Mouse (Mus musculus) CH12.LX (cell line): ENCODE measurements around the gene Gm45213. TPM values are rescaled to one million over a fixed set of nuclear protein-coding genes. Genes with fewer than 3 reads are reported as not detected.
A peak's percentile ranks its signal among the peaks of the same experiment; 100 is the strongest.

Experiments used
- DNase-seq: peaks from one replicate; pipeline ENCODE4 v3.0.0-alpha.2; 2013; ENCODE audit errors: extremely low read depth
- H3K27ac ChIP-seq: 2 replicates; pipeline ENCODE4 v1.5.1; 2012; ENCODE audit warnings: low read depth, mild to moderate bottlenecking, control low read depth, moderate library complexity; ENCODE audit not compliant: insufficient read depth
- H3K27me3 ChIP-seq: replicated peaks from 2 replicates; pipeline ENCODE3; 2012; ENCODE audit warnings: inconsistent platforms
- H3K36me3 ChIP-seq, 2 experiments: replicated peaks in 1 of 2; 2 replicates each; pipeline versions ENCODE3 to v1.6.1; 2012; ENCODE audit warnings: inconsistent platforms in 1 of 2, low read length in 1 of 2, mild to moderate bottlenecking in 1 of 2, mixed read lengths in 1 of 2, moderate library complexity in 1 of 2; ENCODE audit not compliant: control insufficient read depth in 1 of 2, insufficient read depth in 1 of 2
- H3K4me1 ChIP-seq, 2 experiments: 2 replicates each; pipeline ENCODE4 v1.6.1; 2012; ENCODE audit warnings: inconsistent platforms in 1 of 2, moderate library complexity in 1 of 2; ENCODE audit not compliant: insufficient read depth in 2 of 2, control insufficient read depth in 1 of 2
- H3K4me2 ChIP-seq: 2 replicates; pipeline ENCODE4 v1.6.1; 2012; ENCODE audit warnings: low read depth, mild to moderate bottlenecking, control low read depth; ENCODE audit not compliant: poor library complexity, insufficient read depth, severe bottlenecking
- H3K4me3 ChIP-seq, 3 experiments: fragments of 150-350 bp in 1 of 3; sonication (generic) in 1 of 3; replicated peaks in 1 of 3; 2 replicates each; pipeline versions ENCODE3 to v1.5.1; 2011 to 2012; ENCODE audit warnings: low read depth in 2 of 3, low read length in 2 of 3, mild to moderate bottlenecking in 2 of 3, moderate library complexity in 2 of 3, control low read depth in 1 of 3, improper control_type of control experiment in 1 of 3, inconsistent platforms in 1 of 3, mixed read lengths in 1 of 3; ENCODE audit not compliant: poor library complexity in 1 of 3
- H3K79me2 ChIP-seq: replicated peaks from 2 replicates; pipeline ENCODE4 v1.6.1; 2012; ENCODE audit warnings: mild to moderate bottlenecking, moderate library complexity; ENCODE audit not compliant: control insufficient read depth, poor library complexity, insufficient read depth, severe bottlenecking; ENCODE audit errors: extremely low read depth
- H3K9ac ChIP-seq: 2 replicates; pipeline ENCODE4 v1.6.1; 2012; ENCODE audit warnings: low read depth, mild to moderate bottlenecking, control low read depth, moderate library complexity; ENCODE audit not compliant: insufficient read depth
- H3K9me3 ChIP-seq: replicated peaks from 2 replicates; pipeline ENCODE3; 2012; ENCODE audit warnings: low read length, inconsistent platforms, mixed read lengths
- BHLHE40 ChIP-seq: IDR thresholded peaks from 2 replicates; pipeline ENCODE4 v1.6.1; 2011; ENCODE audit warnings: mild to moderate bottlenecking, low read depth, low read length, improper control_type of control experiment
- CHD1 ChIP-seq: IDR thresholded peaks from 2 replicates; pipeline ENCODE4 v1.6.1; 2012; ENCODE audit warnings: low read depth, low read length, improper control_type of control experiment, inconsistent platforms
- CHD2 ChIP-seq: IDR thresholded peaks from 2 replicates; pipeline ENCODE4 v1.6.1; 2011; ENCODE audit warnings: low read length, improper control_type of control experiment
- CTCF ChIP-seq, 2 experiments: IDR thresholded peaks in 1 of 2; conservative IDR thresholded peaks in 1 of 2; 2 replicates each; pipeline ENCODE4 v1.5.1; 2011 to 2012; ENCODE audit warnings: low read depth in 2 of 2, low read length in 2 of 2, improper control_type of control experiment in 1 of 2, inconsistent platforms in 1 of 2, mild to moderate bottlenecking in 1 of 2, moderate library complexity in 1 of 2
- E2F4 ChIP-seq: IDR thresholded peaks from 2 replicates; pipeline ENCODE4 v1.6.1; 2011; ENCODE audit warnings: low read depth, low read length, improper control_type of control experiment; ENCODE audit not compliant: insufficient replicate concordance
- ELF1 ChIP-seq: IDR thresholded peaks from 2 replicates; pipeline ENCODE4 v1.6.1; 2014; ENCODE audit warnings: low read depth, mild to moderate bottlenecking, inconsistent platforms, low read length, improper control_type of control experiment
- EP300 ChIP-seq: IDR thresholded peaks from 2 replicates; pipeline ENCODE4 v1.6.1; 2011; ENCODE audit warnings: low read length, improper control_type of control experiment
- ETS1 ChIP-seq: conservative IDR thresholded peaks from 2 replicates; pipeline ENCODE4 v1.6.1; 2012; ENCODE audit warnings: low read depth, mild to moderate bottlenecking, inconsistent platforms, low read length, improper control_type of control experiment, moderate library complexity
- GABPA ChIP-seq: IDR thresholded peaks from 2 replicates; pipeline ENCODE4 v1.6.1; 2012; ENCODE audit warnings: low read depth, low read length, improper control_type of control experiment, inconsistent platforms; ENCODE audit not compliant: insufficient replicate concordance
- HCFC1 ChIP-seq: IDR thresholded peaks from 2 replicates; pipeline ENCODE4 v1.6.1; 2012; ENCODE audit warnings: low read depth, mild to moderate bottlenecking, inconsistent platforms, low read length, improper control_type of control experiment
- IRF4 ChIP-seq: IDR thresholded peaks from 2 replicates; pipeline ENCODE4 v1.6.1; 2014; ENCODE audit warnings: low read depth, mild to moderate bottlenecking, inconsistent platforms, low read length, improper control_type of control experiment
- JUN ChIP-seq: IDR thresholded peaks from 2 replicates; pipeline ENCODE4 v1.6.1; 2011; ENCODE audit warnings: low read depth, mild to moderate bottlenecking, low read length, improper control_type of control experiment, moderate library complexity; ENCODE audit not compliant: insufficient read depth
- JUND ChIP-seq: conservative IDR thresholded peaks from 2 replicates; pipeline ENCODE4 v1.6.1; 2011; ENCODE audit warnings: low read depth, low read length, improper control_type of control experiment
- KAT2A ChIP-seq: IDR thresholded peaks from 2 replicates; pipeline ENCODE4 v1.6.1; 2012; ENCODE audit warnings: low read length, improper control_type of control experiment, inconsistent platforms; ENCODE audit not compliant: insufficient replicate concordance
- MAFK ChIP-seq: IDR thresholded peaks from 2 replicates; pipeline ENCODE4 v1.6.1; 2011; ENCODE audit warnings: low read length, improper control_type of control experiment; ENCODE audit not compliant: insufficient replicate concordance
- MAX ChIP-seq: IDR thresholded peaks from 2 replicates; pipeline ENCODE4 v1.6.1; 2011; ENCODE audit warnings: low read length, improper control_type of control experiment
- MAZ ChIP-seq: IDR thresholded peaks from 2 replicates; pipeline ENCODE4 v1.6.1; 2012; ENCODE audit warnings: low read depth, mild to moderate bottlenecking, inconsistent platforms, low read length, improper control_type of control experiment, moderate library complexity
- MEF2A ChIP-seq: IDR thresholded peaks from 2 replicates; pipeline ENCODE4 v1.6.1; 2014; ENCODE audit warnings: low read depth, mild to moderate bottlenecking, inconsistent platforms, low read length, improper control_type of control experiment, borderline replicate concordance
- MXI1 ChIP-seq: IDR thresholded peaks from 2 replicates; pipeline ENCODE4 v1.6.1; 2011; ENCODE audit warnings: mild to moderate bottlenecking, low read depth, low read length, improper control_type of control experiment
- MYC ChIP-seq: IDR thresholded peaks from 2 replicates; pipeline ENCODE4 v1.6.1; 2011; ENCODE audit warnings: low read depth, mild to moderate bottlenecking, improper control_type of control experiment, low read length
- NELFE ChIP-seq: IDR thresholded peaks from 2 replicates; pipeline ENCODE4 v1.6.1; 2011; ENCODE audit warnings: low read depth, low read length, improper control_type of control experiment
- NRF1 ChIP-seq: IDR thresholded peaks from 2 replicates; pipeline ENCODE4 v1.6.1; 2014; ENCODE audit warnings: low read depth, mild to moderate bottlenecking, inconsistent platforms, low read length, improper control_type of control experiment, moderate library complexity
- PAX5 ChIP-seq: IDR thresholded peaks from 2 replicates; pipeline ENCODE4 v1.6.1; 2012; ENCODE audit warnings: low read length, inconsistent platforms, mixed read lengths
- POLR2A ChIP-seq: IDR thresholded peaks from 2 replicates; pipeline ENCODE4 v1.6.1; 2011; ENCODE audit warnings: low read depth, mild to moderate bottlenecking, improper control_type of control experiment, low read length
- POLR2AphosphoS2 ChIP-seq: IDR thresholded peaks from 2 replicates; pipeline ENCODE4 v1.6.1; 2011; ENCODE audit warnings: low read depth, low read length, improper control_type of control experiment
- RAD21 ChIP-seq: IDR thresholded peaks from 2 replicates; pipeline ENCODE4 v1.6.1; 2011; ENCODE audit warnings: low read depth, mild to moderate bottlenecking, low read length, improper control_type of control experiment, moderate library complexity
- RCOR1 ChIP-seq: conservative IDR thresholded peaks from 2 replicates; pipeline ENCODE4 v1.6.1; 2012; ENCODE audit warnings: low read depth, mild to moderate bottlenecking, inconsistent platforms, low read length, improper control_type of control experiment
- SIN3A ChIP-seq: IDR thresholded peaks from 2 replicates; pipeline ENCODE4 v1.6.1; 2012; ENCODE audit warnings: low read length, improper control_type of control experiment, inconsistent platforms
- SMC3 ChIP-seq: IDR thresholded peaks from 2 replicates; pipeline ENCODE4 v1.6.1; 2011; ENCODE audit warnings: low read depth, low read length, improper control_type of control experiment
- TBP ChIP-seq: conservative IDR thresholded peaks from 2 replicates; pipeline ENCODE4 v1.6.1; 2011; ENCODE audit warnings: low read depth, low read length, improper control_type of control experiment
- TCF12 ChIP-seq: IDR thresholded peaks from 2 replicates; pipeline ENCODE4 v1.6.1; 2014; ENCODE audit warnings: low read depth, mild to moderate bottlenecking, inconsistent platforms, low read length, improper control_type of control experiment
- UBTF ChIP-seq: IDR thresholded peaks from 2 replicates; pipeline ENCODE4 v1.6.1; 2012; ENCODE audit warnings: low read depth, mild to moderate bottlenecking, inconsistent platforms, low read length, improper control_type of control experiment, moderate library complexity
- USF1 ChIP-seq: IDR thresholded peaks from 2 replicates; pipeline ENCODE4 v1.6.1; 2014; ENCODE audit warnings: low read depth, mild to moderate bottlenecking, inconsistent platforms, low read length, improper control_type of control experiment
- USF2 ChIP-seq: conservative IDR thresholded peaks from 2 replicates; pipeline ENCODE4 v1.6.1; 2011; ENCODE audit warnings: low read depth, low read length, improper control_type of control experiment
- ZC3H11A ChIP-seq: IDR thresholded peaks from 2 replicates; pipeline ENCODE4 v1.6.1; 2012; ENCODE audit warnings: low read depth, mild to moderate bottlenecking, inconsistent platforms, low read length, improper control_type of control experiment
- ZKSCAN1 ChIP-seq: IDR thresholded peaks from 2 replicates; pipeline ENCODE4 v1.6.1; 2012; ENCODE audit warnings: low read depth, inconsistent platforms, low read length, improper control_type of control experiment, borderline replicate concordance
- ZMIZ1 ChIP-seq: IDR thresholded peaks from 2 replicates; pipeline ENCODE4 v1.6.1; 2012; ENCODE audit warnings: low read depth, mild to moderate bottlenecking, inconsistent platforms, low read length, improper control_type of control experiment
- ZNF384 ChIP-seq: IDR thresholded peaks from 2 replicates; pipeline ENCODE4 v1.6.1; 2012; ENCODE audit warnings: low read depth, low read length, improper control_type of control experiment, inconsistent platforms
- dilution Hi-C: fragments of 300-500 bp; cut with MboI; formaldehyde crosslinking; loops from 2 replicates; pipeline ENCODE4 v1.14.3; 2020; ENCODE audit warnings: low sequenced_read_pairs; ENCODE audit not compliant: extremely low pct_unique_long_range_greater_than_20kb, extremely low pct_ligation_motif_present
- in situ Hi-C: fragments of 300-500 bp; cut with MboI; formaldehyde crosslinking; loops from 3 replicates; pipeline ENCODE4 v1.14.3; 2019; ENCODE audit warnings: low sequenced_read_pairs, low pct_ligation_motif_present, low pct_unique_long_range_greater_than_20kb, mixed read lengths
- polyA plus RNA-seq: library from polyadenylated mRNA; unstranded; fragments of >175 nt; gene quantifications from 2 replicates; pipeline ENCODE4 v1.2.1, GENCODE M21; 2012; ENCODE audit warnings: low read depth; ENCODE audit not compliant: insufficient read length
- total RNA-seq, 2 experiments: library from RNA; depleted of rRNA; stranded (reverse); fragments of 300-350 nt in 1 of 2; fragments of >200 nt in 1 of 2; gene quantifications; 2 replicates each; pipeline ENCODE4 v1.2.3; 2012 to 2014

Gene Gm45213
- total and polyA plus RNA-seq, 3 experiments = not detected

GRCm38 (mm10) chr7:66060066-66060956, 16.9 kb downstream of the Gm45213 start:
- in situ Hi-C loops = no loop called here

GRCm38 (mm10) chr7:66061057-66061456, 17.7 kb downstream of the Gm45213 start:
- in situ Hi-C loops = no loop called here
- Histone ChIP-seq H3K36me3 (peaks cover 18 to 39% of the 10 kb centered on the region in 2 experiments), H3K27ac (no peak overlapping the region), H3K4me3 (peak overlapping the region; percentile 70 to 93 (median 93)), H3K79me2 (peaks cover 48% of the 10 kb centered on the region), H3K4me2 (peak overlapping the region; percentile 99), H3K9me3 (no peaks in the 10 kb centered on the region), H3K4me1 (peaks cover 4 to 22% of the 10 kb centered on the region in 2 experiments; a peak in 3 of 4 replicates), H3K9ac (peak overlapping the region; percentile 57), H3K27me3 (no peaks in the 10 kb centered on the region)
- dilution Hi-C loops = no loop called here
- DNase-seq = no peak
- TF ChIP-seq POLR2AphosphoS2 (no peak), USF1 (no peak), UBTF (no peak), MYC (no peak), CTCF (conservative IDR thresholded peaks at IDR 0.05 in 1 of 2, IDR thresholded peaks at IDR 0.05 in 1 of 2; ENCODE audit: low read depth in 2 of 2, low read length in 2 of 2) (no peak), BHLHE40 (no peak), TCF12 (no peak), GABPA (no peak), SIN3A (no peak), CHD2 (no peak), MAX (no peak), JUND (no peak), NRF1 (no peak), IRF4 (no peak), TBP (no peak), EP300 (no peak)

More at GRCm38 (mm10) chr7:66060066-66060956, 16.9 kb downstream of the Gm45213 start:
- peak; percentile 77 for DNase-seq
- dilution Hi-C loops = no loop called here
- Histone ChIP-seq H3K9me3 (no peaks in the 10 kb centered on the region), H3K79me2 (peaks cover 44% of the 10 kb centered on the region), H3K9ac (peak overlapping the region; percentile 68), H3K27me3 (no peaks in the 10 kb centered on the region), H3K4me2 (peak overlapping the region; percentile 67), H3K4me1 (peaks cover 4 to 22% of the 10 kb centered on the region in 2 experiments; a peak in 3 of 4 replicates), H3K4me3 (peak overlapping the region; percentile 70 to 93 (median 93)), H3K36me3 (peaks cover 14 to 32% of the 10 kb centered on the region in 2 experiments), H3K27ac (no peak overlapping the region)
- no peak for TF ChIP-seq PAX5
- peak; percentile 76 for TF ChIP-seq ELF1
- no peak for TF ChIP-seq USF2
- TF ChIP-seq EP300 = no peak
- peak; percentile 47; the same call in 1 of the 2 replicates for TF ChIP-seq NRF1
- TF ChIP-seq SIN3A = peak; percentile 97
- peak; percentile 92; the same call in 1 of the 2 replicates for TF ChIP-seq KAT2A
- TF ChIP-seq POLR2AphosphoS2 = peak; percentile 60; the same call in 1 of the 2 replicates
- no peak for TF ChIP-seq ETS1
- TF ChIP-seq CTCF (conservative IDR thresholded peaks at IDR 0.05 in 1 of 2, IDR thresholded peaks at IDR 0.05 in 1 of 2; ENCODE audit: low read depth in 2 of 2, low read length in 2 of 2) = no peak
- peak; percentile 94 for TF ChIP-seq HCFC1
- no peak for TF ChIP-seq JUND
- no peak for TF ChIP-seq MAFK
- TF ChIP-seq ZKSCAN1 = no peak
- no peak for TF ChIP-seq RAD21
- no peak for TF ChIP-seq ZNF384
- peak; percentile 94 for TF ChIP-seq MXI1
- peak; percentile 81 for TF ChIP-seq NELFE
- TF ChIP-seq CHD2 = no peak
- peak; percentile 85; the same call in 1 of the 2 replicates for TF ChIP-seq MAZ
- TF ChIP-seq GABPA = peak; percentile 9; the same call in 1 of the 2 replicates
- TF ChIP-seq JUN = no peak
- TF ChIP-seq ZC3H11A = no peak
- TF ChIP-seq POLR2A = peak; percentile 89
- peak; percentile 73 for TF ChIP-seq IRF4
- TF ChIP-seq BHLHE40 = no peak
- TF ChIP-seq SMC3 = no peak
- TF ChIP-seq TBP = 0 out of 2 replicates have a peak, but pooled peaks have one; percentile 64
- peak; percentile 90 for TF ChIP-seq TCF12
- no peak for TF ChIP-seq USF1
- no peak for TF ChIP-seq CHD1
- peak; percentile 79 for TF ChIP-seq UBTF
- TF ChIP-seq MYC = peak; percentile 72
- peak; percentile 73; the same call in 1 of the 2 replicates for TF ChIP-seq E2F4
- peak; percentile 78; the same call in 1 of the 2 replicates for TF ChIP-seq ZMIZ1
- peak; percentile 35; the same call in 1 of the 2 replicates for TF ChIP-seq MEF2A
- peak; percentile 82 for TF ChIP-seq MAX
- TF ChIP-seq RCOR1 = no peak
